Mouse (Mus musculus): ENCODE data around the gene Ifngr1. TPM values are rescaled to one million over a fixed set of nuclear protein-coding genes. Genes with fewer than 3 reads are reported as not detected.

Ifngr1 gene
- total RNA-seq, 2 experiments from 2014 or later, result 25.7 to 28.1 TPM

DNA sequence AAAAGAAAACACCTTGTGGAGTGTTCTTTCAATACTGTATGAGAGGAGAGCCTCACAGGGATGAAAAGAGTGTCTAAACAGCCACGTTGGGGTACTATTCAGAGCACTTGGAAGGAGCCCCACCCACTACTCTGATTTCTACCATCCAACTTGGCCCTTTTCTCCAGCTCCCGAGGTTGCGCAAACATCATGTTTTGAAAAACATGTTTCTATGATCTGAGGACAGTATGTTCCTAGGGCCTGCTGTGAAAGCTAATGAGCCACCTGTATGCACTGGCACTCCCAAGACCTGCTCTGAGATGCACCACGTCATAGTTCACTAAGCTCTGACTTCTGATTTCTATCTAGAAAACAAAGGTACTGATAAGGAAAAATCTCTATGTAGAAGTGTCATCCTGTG lies 36.0 kb downstream of the Ifngr1 start:
- peak in 1 of 2 experiments; percentile 45 for DNase-seq
- intact Hi-C loops (cut with DNase I), result no loop called here

DNA sequence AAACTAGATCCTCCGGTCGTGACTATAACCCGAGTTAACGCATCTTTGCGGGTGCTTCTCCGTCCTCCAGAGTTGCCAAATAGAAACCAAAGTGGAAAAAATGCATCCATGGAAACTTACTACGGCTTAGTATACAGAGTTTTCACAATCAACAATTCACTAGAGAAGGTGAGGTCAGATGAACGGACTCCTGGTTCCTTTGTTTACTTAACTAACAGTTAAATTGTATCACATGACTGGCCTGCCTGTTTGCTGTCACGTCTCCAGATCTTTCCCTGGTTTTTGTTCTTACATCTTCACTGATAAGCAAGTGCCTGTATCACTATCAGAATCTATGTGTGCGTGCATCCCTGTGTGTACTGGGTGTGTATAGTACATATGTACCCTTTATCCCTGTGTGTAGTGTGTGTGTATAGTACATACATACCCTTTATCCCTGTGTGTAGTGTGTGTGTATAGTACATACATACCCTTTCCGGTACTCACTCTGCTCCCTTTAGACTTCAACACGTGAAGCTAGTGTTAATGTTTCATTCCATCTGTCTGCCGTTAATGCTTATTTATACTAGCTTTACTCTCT lies 40.0 kb downstream of the Ifngr1 start:
- intact Hi-C loops (cut with DNase I), result no loop called here
- no peak for DNase-seq

DNA sequence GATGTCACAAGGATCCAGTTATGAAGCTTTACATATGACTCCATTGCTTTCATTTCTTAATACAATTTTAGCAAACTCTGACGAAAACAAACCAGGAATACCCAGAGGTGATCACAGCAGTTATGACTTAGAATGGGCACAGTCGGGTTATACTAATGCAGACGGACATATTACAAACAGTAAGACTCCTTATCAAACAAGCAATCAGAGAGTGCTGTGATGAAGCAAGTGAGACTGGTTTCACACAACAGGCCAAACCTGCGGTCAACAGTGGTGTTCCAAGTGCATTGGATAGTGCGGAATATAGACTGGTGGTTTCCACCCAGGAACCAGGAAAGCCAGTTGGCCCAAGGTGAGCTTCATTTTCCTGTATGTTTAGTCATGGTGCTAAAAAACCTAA lies 47.1 kb downstream of the Ifngr1 start:
- DNase-seq, result no peak
- intact Hi-C loops (cut with DNase I), result no loop called here

DNA sequence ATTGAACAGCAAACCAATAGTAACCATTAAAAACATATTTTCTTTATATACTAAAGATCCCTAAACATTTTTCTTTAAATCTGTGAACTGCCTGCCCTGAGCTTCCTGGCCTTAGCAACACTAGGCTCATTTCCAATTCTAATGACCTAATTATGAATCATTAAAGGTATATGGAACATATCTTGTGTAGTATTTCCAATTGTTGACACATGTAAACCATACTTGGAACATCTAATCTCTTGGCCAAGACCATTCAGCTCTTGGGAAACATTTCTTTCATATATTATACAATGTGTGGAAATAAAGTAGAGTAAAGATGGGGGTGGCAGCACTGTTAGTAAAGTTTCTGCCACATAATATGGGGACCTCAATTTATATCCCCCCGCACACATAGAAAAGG lies 47.9 kb downstream of the Ifngr1 start:
- no peak for DNase-seq
- intact Hi-C loops (cut with DNase I), result no loop called here

DNA sequence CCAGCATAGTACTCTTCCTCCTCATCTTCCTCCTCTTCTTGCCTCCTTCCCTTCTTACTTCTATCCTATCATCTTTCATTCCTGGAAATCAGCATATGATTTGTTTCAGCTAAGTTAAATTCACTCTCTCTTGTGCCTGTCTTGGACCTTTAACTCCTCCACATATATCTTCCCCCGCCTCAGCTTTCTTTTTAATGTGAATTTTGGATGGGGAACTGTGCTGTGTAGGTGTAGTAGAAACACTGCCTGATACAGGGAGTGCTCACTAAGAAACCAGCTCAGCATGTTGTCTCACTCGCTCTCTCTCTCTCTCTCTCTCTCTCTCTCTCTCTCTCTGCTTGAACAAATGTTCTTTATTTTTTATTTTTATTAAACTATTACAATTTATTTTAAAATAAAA lies 53.4 kb downstream of the Ifngr1 start:
- DNase-seq, result no peak
- intact Hi-C loops (cut with DNase I), result no loop called here

DNA sequence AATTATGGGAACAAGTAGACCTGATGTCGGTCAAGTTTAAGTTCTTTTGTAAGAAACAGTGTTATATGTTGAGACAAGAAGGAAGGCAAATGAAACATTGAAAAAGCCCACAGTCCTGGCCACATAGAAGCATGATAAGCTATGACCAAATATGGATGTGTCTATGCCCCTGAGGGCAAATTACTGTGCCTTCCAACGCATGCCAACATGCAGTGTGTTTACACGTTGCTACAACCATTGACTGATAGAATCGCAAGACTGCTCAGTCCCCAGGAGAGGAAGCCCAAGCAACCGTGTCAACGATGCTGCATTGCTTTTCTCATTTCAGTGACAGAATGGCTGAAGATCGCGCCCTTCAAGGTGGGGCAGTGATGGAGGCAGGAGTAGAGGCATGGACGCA lies 65.7 kb downstream of the Ifngr1 start:
- DNase-seq, result no peak

More for the DNA sequence above, 65.7 kb downstream of the Ifngr1 start:
- intact Hi-C loops (cut with DNase I), result no loop called here

Other genes starting within 250 kb of the Ifngr1 start
- not detected for gene Olig3, start 235.4 kb upstream of the Ifngr1 start, total RNA-seq (2021)
- not detected for gene Il22ra2, start 30.0 kb downstream of the Ifngr1 start, total RNA-seq (2021)
- gene Il20ra, start 120.6 kb downstream of the Ifngr1 start, total RNA-seq (2021), result not detected